Mouse (Mus musculus): ENCODE measurements at regions not wholly inside any gene's neighbourhood (a gene's known extent, or its start where the extent isn't known, plus 50 kb on each side); places are given as distances from the start of the nearest gene placed in this dataset.

DNA sequence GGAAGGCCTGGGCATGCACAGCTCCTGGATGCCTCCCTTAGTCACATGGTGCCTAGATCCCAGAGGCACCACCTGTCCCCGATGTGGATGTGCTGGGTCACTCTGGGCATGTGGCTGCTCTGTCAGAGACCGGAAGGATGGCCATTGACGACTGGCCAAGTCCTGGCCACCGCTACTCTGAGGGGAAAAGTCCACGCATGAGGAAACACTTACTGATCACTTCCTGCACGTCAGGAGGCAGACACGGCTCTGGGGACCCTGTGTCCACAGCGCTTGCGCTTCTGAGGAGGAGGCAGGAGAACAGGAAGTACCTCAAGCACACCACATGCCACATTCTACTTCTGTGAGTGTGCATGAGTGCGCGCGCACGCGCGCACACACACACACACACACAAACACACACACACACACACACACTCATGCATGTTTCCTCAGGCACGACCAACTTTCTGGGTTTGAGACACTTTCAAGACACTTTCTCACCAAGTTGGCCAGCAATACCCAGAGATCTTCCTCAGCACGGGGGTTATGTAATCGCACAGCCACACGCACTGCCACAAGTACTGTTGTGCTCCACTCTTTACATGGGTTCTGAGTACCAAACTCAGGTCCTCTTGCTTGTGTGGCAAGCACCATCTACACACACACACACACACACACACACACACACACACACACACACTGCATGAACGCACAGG is 85.7 kb upstream of the Tmem189 start:
- no peak for DNase-seq (ENCODE audit: extremely low spot score in 1 of 2, low spot score in 2 of 2)
- no peak for TF ChIP-seq CTCF (IDR thresholded peaks at IDR 0.05)
- H3K4me3 ChIP-seq, result no peak overlapping the region
- no peak overlapping the region for H3K27ac ChIP-seq
- intact Hi-C loops (cut with DNase I), result loop anchor here (5.0 kb wide), 1 partner anchor 67 kb away; no protein-coding TSS in a partner anchor

DNA sequence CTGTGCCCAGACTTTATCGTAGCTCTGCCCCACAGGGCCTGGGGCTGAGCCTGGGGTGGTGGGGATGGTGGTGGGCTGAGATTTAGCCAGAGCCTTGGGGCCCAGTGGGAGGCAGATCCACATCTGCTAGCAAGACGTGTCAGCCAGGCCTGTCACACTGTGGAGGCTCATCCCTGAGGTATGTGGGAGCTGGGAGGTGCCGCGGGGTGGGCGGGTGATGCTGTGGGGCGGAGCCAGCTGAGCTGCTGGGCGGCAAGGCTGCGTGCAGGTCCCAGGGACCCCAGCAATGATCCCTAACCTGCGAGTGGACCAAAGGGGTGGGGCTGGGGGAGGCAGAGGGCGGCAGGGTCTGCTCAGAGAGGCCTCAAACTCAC is 85.2 kb upstream of the Tmem189 start:
- no peak for TF ChIP-seq CTCF (IDR thresholded peaks at IDR 0.05)
- H3K4me3 ChIP-seq, result no peak overlapping the region
- intact Hi-C loops (cut with DNase I), result loop anchor here (5.0 kb wide), 1 partner anchor 68 kb away; no protein-coding TSS in a partner anchor
- DNase-seq (ENCODE audit: extremely low spot score in 1 of 2, low spot score in 2 of 2), result no peak
- no peak overlapping the region for H3K27ac ChIP-seq

DNA sequence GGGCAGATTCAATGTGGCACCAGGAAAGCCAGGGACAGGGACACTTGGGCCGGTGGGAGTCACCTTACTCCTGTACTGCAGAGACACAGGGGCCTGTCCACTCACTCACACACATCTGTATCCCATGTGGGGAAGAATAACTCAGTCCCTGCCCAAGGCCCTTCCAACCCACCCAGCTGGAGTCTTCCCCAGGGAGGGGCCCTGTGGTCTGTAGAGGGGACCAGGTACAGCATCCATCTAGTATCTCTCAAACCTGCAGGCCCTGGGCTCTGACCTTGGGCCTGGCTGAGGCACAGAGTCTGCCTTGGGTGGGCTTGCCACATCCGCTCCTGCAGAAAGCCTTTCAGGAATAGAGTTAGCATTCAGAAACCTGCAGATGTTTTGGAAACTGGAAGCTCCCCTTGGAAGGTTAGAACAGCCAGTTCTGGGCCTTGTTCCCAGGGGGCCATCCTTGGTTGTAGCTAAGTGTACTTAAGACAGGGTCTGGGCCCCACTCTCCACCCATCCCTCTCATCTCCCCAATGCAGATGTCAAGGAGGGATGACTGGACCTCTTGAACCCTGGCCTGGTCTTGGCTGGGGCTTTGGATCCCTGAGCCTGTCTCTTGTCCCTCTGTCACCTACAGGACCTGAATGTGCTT is 84.7 kb upstream of the Tmem189 start:
- TF ChIP-seq CTCF (IDR thresholded peaks at IDR 0.05), result no peak
- no peak overlapping the region for H3K27ac ChIP-seq
- intact Hi-C loops (cut with DNase I), result no loop called here
- no peak for DNase-seq (ENCODE audit: extremely low spot score in 1 of 2, low spot score in 2 of 2)
- no peak overlapping the region for H3K4me3 ChIP-seq

DNA sequence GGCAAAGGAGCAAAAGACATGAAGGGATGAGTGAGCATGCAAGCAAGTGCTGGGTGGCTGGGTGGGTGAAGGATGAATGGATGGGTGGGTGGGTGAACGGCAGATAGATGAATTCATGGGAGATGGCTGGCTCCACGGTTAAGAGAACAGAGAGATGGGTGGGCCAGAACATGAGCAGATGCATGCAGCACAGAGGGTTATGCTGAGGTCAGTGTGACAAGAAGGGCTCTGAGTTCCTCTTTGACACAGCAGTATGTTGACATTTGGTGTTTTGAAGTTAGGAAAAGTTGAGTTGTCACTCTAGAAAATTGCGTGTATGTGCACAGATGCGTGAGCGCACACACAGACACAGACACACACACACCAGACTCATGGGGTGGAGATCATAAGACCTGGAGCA is 83.2 kb upstream of the Tmem189 start:
- Histone ChIP-seq H3K27ac (no peak overlapping the region), H3K4me3 (no peak overlapping the region)
- DNase-seq (ENCODE audit: extremely low spot score in 1 of 2, low spot score in 2 of 2), result no peak
- intact Hi-C loops (cut with DNase I), result no loop called here
- TF ChIP-seq CTCF (IDR thresholded peaks at IDR 0.05), result no peak

DNA sequence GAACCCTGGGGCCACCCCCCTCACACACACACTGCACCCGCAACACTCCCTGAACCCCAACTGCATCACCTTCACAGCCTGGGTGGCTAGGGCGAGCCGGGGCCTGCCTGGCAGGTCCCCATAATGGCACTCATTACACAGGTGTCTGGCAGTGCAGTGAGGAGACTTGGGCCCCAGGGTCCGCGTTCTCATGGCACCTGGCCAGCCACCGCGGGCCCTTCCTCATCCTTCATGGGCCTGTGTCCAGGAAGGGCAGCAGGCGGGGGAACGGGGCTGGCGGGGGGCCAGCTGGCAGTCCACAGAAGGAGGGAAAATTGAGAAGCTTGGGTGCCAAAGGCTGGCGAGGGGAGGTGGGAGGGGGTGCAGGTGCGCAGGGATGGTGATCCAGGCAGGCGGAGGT is 78.3 kb upstream of the Tmem189 start:
- no peak for TF ChIP-seq CTCF (IDR thresholded peaks at IDR 0.05)
- intact Hi-C loops (cut with DNase I), result no loop called here
- peak in 1 of 2 experiments; percentile 40 for DNase-seq (ENCODE audit: extremely low spot score in 1 of 2, low spot score in 2 of 2)
- no peak overlapping the region for H3K27ac ChIP-seq
- H3K4me3 ChIP-seq, result no peak overlapping the region

DNA sequence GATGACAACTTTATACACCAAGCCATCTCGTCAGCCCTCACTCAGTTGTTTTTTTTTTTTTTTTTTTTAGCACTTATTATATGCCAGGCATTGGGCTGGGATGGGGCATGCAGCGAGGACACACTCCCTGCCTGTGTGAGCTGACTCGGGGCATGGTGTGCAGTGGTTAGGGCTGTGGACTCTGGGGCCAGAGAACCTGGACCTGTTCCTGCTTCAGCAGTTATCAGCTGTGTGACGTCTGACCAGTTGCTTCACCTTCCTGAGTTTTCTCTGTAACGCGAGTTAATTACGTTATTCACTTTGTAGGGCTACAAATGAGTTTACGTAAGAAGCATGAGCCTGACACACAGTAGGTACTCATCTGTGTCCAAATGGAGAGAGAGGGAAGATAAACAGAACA is 77.7 kb upstream of the Tmem189 start:
- H3K4me3 ChIP-seq, result no peak overlapping the region
- no peak for DNase-seq (ENCODE audit: extremely low spot score in 1 of 2, low spot score in 2 of 2)
- intact Hi-C loops (cut with DNase I), result no loop called here

DNA sequence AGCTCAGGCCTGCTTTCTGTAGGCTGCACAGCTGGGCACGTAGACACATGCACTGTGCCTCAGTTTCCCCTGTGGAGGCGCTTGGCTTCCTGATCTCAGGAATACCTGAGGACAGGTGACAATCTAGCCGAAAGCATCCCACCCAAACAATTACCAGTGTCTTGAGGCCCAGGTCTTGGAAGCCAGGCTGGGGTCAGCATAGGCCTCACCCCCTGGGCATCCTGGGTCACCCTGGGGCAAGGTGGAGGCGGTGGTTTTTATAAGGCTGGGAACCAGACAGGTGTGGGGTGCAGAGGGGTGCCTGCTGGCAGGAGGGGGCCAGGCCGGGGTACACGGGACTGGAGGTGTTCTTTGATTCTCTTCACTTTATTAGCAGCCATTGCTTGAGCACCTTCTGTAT is 76.2 kb upstream of the Tmem189 start:
- intact Hi-C loops (cut with DNase I), result no loop called here
- no peak for DNase-seq (ENCODE audit: extremely low spot score in 1 of 2, low spot score in 2 of 2)
- peak overlapping the region; percentile 30 for H3K27ac ChIP-seq

More for the DNA sequence above, 77.7 kb upstream of the Tmem189 start:
- no peak overlapping the region for H3K27ac ChIP-seq
- no peak for TF ChIP-seq CTCF (IDR thresholded peaks at IDR 0.05)

DNA sequence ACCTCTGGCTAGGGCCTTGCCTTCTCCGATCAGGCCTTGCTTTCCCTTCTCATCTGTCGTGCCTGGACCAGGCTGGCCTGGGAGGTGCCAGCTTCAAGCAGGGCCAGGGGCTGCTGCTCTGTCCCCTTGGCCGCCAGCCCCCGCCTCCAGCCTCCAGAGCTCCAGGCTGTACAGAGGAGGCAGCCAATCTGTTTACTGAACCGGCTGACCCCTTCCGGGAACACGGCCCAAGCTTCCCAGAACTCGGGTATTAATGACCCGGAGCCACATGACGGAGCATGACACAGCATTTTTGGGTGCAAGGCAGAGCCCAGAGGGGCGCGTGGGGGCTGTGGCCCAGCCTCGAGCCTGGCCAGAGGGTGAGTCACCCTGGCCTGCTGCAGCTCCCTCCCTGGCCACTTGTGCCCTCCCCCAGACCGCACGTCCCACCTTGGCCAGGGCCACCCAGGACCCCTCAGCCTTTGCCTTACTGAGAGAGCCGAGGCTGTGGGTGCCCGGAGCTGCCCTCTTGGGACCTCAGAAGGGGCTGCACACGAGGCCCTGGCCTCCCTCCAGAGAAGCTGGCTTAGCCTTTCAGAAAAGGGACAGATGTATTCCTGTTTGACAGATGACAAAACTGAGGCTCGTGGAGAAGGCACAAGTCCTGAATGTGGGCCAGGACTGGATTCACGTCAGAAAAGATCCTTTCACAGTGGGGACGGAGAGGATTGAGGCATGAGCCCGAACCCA is 75.6 kb upstream of the Tmem189 start:
- intact Hi-C loops (cut with DNase I), result no loop called here
- DNase-seq (ENCODE audit: extremely low spot score in 1 of 2, low spot score in 2 of 2), result peak; percentile 53 to 70
- Histone ChIP-seq H3K27ac (peak overlapping the region; percentile 30), H3K4me3 (no peak overlapping the region)
- TF ChIP-seq CTCF (IDR thresholded peaks at IDR 0.05), result no peak

More for the DNA sequence above, 76.2 kb upstream of the Tmem189 start:
- no peak for TF ChIP-seq CTCF (IDR thresholded peaks at IDR 0.05)
- H3K4me3 ChIP-seq, result no peak overlapping the region

DNA sequence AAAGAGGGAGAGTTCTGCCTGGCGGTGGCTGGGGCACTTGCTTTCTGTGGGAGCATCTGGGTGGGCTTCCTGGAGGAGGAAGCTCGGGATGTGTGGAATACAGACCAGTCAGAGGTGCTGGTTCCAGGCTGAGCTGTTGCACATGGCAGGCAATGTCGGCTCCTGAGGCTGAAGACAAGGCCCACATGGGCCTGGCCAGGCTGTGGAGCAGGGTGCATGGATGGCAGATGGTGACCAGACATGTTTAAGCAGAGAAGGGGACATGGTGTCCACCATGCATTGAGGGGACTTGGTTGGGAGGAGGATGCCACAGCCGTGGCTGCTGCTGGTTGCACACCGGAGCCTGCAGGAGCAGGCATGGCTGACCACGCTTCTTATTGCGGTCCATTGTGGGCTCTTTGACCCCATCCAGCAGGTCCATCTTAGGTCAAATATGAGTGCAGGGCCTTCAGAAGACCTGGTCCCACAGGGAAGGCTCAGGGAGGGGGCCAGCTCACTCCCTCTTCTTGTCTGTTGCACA is 74.3 kb upstream of the Tmem189 start:
- DNase-seq (ENCODE audit: extremely low spot score in 1 of 2, low spot score in 2 of 2), result no peak
- H3K4me3 ChIP-seq, result no peak overlapping the region
- intact Hi-C loops (cut with DNase I), result no loop called here
- no peak overlapping the region for H3K27ac ChIP-seq
- no peak for TF ChIP-seq CTCF (IDR thresholded peaks at IDR 0.05)

DNA sequence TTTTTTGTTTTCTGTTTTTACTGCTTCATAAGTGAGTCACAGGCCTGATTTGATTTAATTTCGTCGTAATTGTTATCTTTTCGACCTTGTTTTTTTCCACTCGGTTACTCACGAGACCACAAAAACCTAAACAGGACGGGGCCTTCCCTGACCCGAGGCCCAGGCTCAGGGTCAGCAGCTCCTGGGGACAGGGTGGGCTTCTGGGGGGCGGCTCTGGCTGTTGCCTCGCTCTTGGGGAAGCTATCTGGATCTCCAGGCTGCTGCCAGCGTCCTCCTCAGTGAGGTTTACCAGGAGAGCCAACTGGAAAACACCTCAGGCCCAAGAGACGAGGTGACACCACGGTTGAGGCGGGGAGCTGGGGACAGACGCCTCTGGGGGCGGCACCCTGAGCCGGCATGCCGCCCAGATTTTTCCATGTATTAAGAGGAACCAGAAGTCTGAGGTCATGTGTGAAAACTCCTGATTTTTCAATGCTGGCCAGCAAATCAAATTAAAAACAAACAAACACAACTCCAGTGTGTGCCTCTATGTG is 71.8 kb upstream of the Tmem189 start:
- TF ChIP-seq CTCF (IDR thresholded peaks at IDR 0.05), result no peak
- H3K4me3 ChIP-seq, result no peak overlapping the region
- no peak overlapping the region for H3K27ac ChIP-seq
- DNase-seq (ENCODE audit: extremely low spot score in 1 of 2, low spot score in 2 of 2), result no peak
- intact Hi-C loops (cut with DNase I), result no loop called here

DNA sequence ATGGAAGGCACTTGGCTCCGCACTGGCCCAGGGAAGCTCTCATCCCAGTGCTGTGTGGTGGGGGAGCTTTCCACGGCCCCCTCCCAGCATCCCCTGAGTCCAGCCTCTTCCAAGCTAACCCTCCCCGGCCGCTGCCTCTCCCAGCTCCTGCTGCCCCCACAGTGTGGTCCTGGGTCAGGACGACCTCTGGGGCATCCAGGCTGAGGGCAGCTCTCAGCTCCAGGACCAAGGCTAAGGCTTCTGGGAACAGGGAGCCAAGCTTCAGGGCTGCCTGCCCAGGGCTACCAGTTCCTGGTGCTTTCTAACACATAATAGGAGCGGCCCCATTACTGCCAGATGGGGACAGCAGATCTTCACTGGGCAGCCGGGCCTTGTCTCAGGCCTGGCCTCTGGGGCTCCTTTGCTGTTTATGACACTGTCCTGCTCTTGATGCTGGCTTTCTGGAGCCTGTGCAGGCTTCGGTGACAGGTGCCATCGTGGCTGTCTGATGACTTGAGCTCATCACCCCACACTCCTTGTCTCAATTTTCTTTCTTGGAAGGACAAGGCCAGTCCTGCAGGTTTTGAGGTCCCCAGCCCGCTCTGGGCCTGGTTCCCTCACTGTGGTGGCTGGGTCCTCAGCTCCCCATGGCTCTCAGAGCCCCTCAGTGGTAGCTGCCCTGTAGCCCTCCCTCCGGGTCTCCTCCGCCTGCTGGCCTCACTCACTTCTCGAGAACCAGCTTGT is 71.2 kb upstream of the Tmem189 start:
- no peak for DNase-seq (ENCODE audit: extremely low spot score in 1 of 2, low spot score in 2 of 2)

More for the DNA sequence above, 71.2 kb upstream of the Tmem189 start:
- TF ChIP-seq CTCF (IDR thresholded peaks at IDR 0.05), result no peak
- no peak overlapping the region for H3K4me3 ChIP-seq
- intact Hi-C loops (cut with DNase I), result no loop called here
- H3K27ac ChIP-seq, result no peak overlapping the region
